Mouse (Mus musculus) urinary bladder, adult 18-20 months (tissue): ENCODE data around the gene Brip1.

ENCODE experiments used
- DNase-seq, 2 experiments: peaks; one replicate each; pipeline ENCODE4 v3.0.0; 2022; ENCODE audit warnings: low spot score in 2 of 2, mixed read lengths in 2 of 2

Gene Brip1

DNA sequence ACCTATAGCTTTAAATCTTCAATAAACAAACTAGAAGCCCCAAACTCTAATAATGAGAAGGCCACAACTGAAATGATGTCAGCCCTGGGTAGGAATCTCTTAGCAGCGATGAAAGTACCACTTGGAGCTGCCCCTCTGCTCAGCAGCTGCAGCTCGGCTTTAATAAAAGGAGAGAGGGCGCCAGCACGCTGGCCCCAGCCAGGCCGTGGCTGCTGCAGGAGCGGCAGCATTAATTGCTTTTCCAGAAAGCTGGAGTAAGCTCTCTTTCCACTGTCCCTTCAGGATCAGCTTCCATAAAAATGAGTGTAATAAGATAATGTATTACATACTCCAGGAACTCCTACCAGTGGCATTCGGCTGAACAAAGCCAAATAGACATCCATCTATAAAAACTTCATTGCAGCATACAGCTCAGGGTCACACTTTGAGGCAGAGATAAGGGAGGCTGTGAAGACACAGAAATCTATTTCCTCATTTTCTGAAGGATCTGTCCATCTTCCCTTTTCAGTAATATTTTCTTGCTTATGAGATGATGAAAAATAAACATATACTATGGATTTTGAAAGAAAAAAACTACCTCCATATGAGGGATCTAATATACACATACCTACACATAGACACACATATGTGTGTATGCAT lies 174.3 kb downstream of the Brip1 start:
- DNase-seq: no peak

GRCm38 (mm10) chr11:86022439-86022838 lies 178.6 kb downstream of the Brip1 start:
- DNase-seq: peak in 1 of 2 experiments; percentile 2

- no peak for DNase-seq
Observed at GRCm38 (mm10) chr11:86020033-86020432, 181.0 kb downstream of the Brip1 start.

- no peak for DNase-seq
Observed at GRCm38 (mm10) chr11:86016242-86016641, 184.8 kb downstream of the Brip1 start.

- DNase-seq: no peak
Observed at GRCm38 (mm10) chr11:86013087-86013486, 187.9 kb downstream of the Brip1 start.

- no peak for DNase-seq
Observed at GRCm38 (mm10) chr11:86010458-86010857, 190.5 kb downstream of the Brip1 start.

DNA sequence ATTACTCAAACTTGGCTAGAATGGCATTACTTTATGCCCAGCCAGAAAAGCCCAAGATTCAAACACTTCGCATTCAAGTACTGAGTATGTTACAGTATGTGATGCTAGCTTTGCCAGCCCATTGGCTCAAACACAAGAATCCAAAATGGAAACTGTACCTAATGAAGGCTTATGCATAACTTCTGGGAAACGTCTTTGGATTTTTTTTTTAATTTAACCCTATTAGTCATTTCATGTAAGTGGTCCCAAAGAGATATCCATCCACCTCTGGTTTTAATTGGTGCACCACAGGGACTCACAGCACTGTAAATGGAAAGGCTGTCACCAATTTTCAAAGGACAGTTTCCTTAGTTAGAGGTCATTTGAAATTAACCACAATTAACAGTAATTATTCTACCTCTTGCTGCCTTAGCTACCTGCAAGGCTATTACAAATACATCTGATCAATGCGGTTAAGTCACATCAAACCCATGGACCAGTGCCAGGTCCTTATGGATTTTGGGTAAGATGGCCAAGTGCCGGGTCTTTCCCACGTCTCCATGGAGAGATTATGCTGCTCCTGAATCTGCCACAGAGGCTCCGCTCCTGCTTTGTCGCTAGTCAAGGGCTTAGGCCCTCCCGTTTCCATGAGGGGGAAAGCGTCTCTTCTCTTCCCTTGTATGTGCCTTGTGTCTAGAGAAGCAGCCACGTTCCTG lies 192.6 kb downstream of the Brip1 start:
- DNase-seq: no peak
